Mouse (Mus musculus) macrophage (primary cell): ENCODE results near the gene Ptprf. TPM values are rescaled to one million over a fixed set of nuclear protein-coding genes. Genes with fewer than 3 reads are reported as not detected.

Experiments
- H3K27ac ChIP-seq: fragments of 350-480 bp; formaldehyde crosslinking; 2 replicates; pipeline ENCODE4 v1.9.0; 2021
- H3K36me3 ChIP-seq: fragments of 350-480 bp; formaldehyde crosslinking; 2 replicates; pipeline ENCODE4 v1.9.0; 2021; ENCODE audit errors: inconsistent target
- H3K4me3 ChIP-seq: fragments of 350-480 bp; formaldehyde crosslinking; 2 replicates; pipeline ENCODE4 v1.9.0; 2021; ENCODE audit errors: inconsistent target
- H3K79me2 ChIP-seq: fragments of 350-480 bp; formaldehyde crosslinking; 2 replicates; pipeline ENCODE4 v1.9.0; 2021; ENCODE audit errors: inconsistent target
- WGBS: methylation state at CpG from one replicate; pipeline ENCODE4 v1.1.7; 2026; ENCODE audit warnings: inconsistent platforms; ENCODE audit not compliant: missing documents; 5-methylcytosine and 5-hydroxymethylcytosine counted together
- polyA plus RNA-seq: library from polyadenylated mRNA; stranded (reverse); fragments of 250-400 nt; gene quantifications from 3 replicates; pipeline ENCODE4 v1.2.4, GENCODE M21; 2018; ENCODE audit warnings: inconsistent platforms

Gene Ptprf
- polyA plus RNA-seq, 1 experiment from 2014 or later: 0.34 TPM

- Histone ChIP-seq H3K4me3 (peak overlapping the region; percentile 86), H3K27ac (peak overlapping the region; percentile 96), H3K36me3 (peaks cover 31% of the 10 kb centered on the region), H3K79me2 (peaks cover 23% of the 10 kb centered on the region)
- whole genome bisulfite sequencing: 3% methylated on average over 11 of the region's 12 CpGs
Observed at GRCm38 (mm10) chr4:118178952-118179466, 112.2 kb downstream of the Ptprf start.

- H3K36me3 ChIP-seq: peaks cover 92% of the 10 kb centered on the region
- 95% methylated on average over 12 of the region's 12 CpGs for WGBS
- H3K79me2 ChIP-seq: peaks cover 4% of the 10 kb centered on the region; the same call in 1 of the 2 replicates
- H3K4me3 ChIP-seq: no peak overlapping the region
- no peak overlapping the region for H3K27ac ChIP-seq
Observed at GRCm38 (mm10) chr4:118172461-118172860, 118.7 kb downstream of the Ptprf start.

- peaks cover 95% of the 10 kb centered on the region for H3K36me3 ChIP-seq
- WGBS: 95% methylated on average over 9 of the region's 9 CpGs
Observed at GRCm38 (mm10) chr4:118171006-118171405, 120.2 kb downstream of the Ptprf start.

GRCm38 (mm10) chr4:118162123-118162522, 129.1 kb downstream of the Ptprf start:
- H3K4me3 ChIP-seq: no peak overlapping the region
- peaks cover 93% of the 10 kb centered on the region for H3K36me3 ChIP-seq
- 91% methylated on average over 12 of the region's 12 CpGs for WGBS
- no peak overlapping the region for H3K27ac ChIP-seq
- H3K79me2 ChIP-seq: no peaks in the 10 kb centered on the region

More at GRCm38 (mm10) chr4:118171006-118171405, 120.2 kb downstream of the Ptprf start:
- H3K27ac ChIP-seq: no peak overlapping the region
- no peak overlapping the region for H3K4me3 ChIP-seq
- no peaks in the 10 kb centered on the region; the same call in 1 of the 2 replicates for H3K79me2 ChIP-seq

Other genes starting within 250 kb of the Ptprf start
- 10.8 to 15.7 TPM (median 11.3 TPM) in 3 replicates for gene St3gal3, start 156.5 kb downstream of the Ptprf start, polyA plus RNA-seq
- 21.9 to 31.1 TPM (median 25.1 TPM) in 3 replicates for gene Kdm4a, start 111.4 kb downstream of the Ptprf start, polyA plus RNA-seq
- 3.0 to 9.6 TPM (median 5.2 TPM) in 3 replicates for gene Szt2, start 117.9 kb upstream of the Ptprf start, polyA plus RNA-seq
- 69.4 to 89.5 TPM (median 85.4 TPM) in 3 replicates for gene Med8, start 117.9 kb upstream of the Ptprf start, polyA plus RNA-seq
- 152 to 208 TPM (median 177 TPM) in 3 replicates for gene Elovl1, start 136.7 kb upstream of the Ptprf start, polyA plus RNA-seq
- gene Cdc20, start 145.9 kb upstream of the Ptprf start, polyA plus RNA-seq: 0.63 to 3.8 TPM (median 2.6 TPM) in 3 replicates
- 0.26 TPM in 1 of 3 replicates, not detected in the others for gene Mpl, start 166.1 kb upstream of the Ptprf start, polyA plus RNA-seq
- gene Tie1, start 198.7 kb upstream of the Ptprf start, polyA plus RNA-seq: not detected in 3 replicates
- not detected in 3 replicates for gene 2610528J11Rik, start 235.6 kb upstream of the Ptprf start, polyA plus RNA-seq